Mouse (Mus musculus) heart, postnatal 4 days (tissue): Measurements from ENCODE around the gene Mmp15. TPM values are rescaled to one million over a fixed set of nuclear protein-coding genes. Genes with fewer than 3 reads are reported as not detected.

Experiments used
- DNase-seq: peaks from one replicate; pipeline ENCODE4 v3.0.0; 2021
- total RNA-seq, 2 experiments: library from RNA; stranded (reverse); gene quantifications; 2 replicates each; pipeline ENCODE4 v1.2.3; 2021

The Mmp15 gene
- total RNA-seq, 2 experiments from 2014 or later: 146 to 149 TPM

DNA sequence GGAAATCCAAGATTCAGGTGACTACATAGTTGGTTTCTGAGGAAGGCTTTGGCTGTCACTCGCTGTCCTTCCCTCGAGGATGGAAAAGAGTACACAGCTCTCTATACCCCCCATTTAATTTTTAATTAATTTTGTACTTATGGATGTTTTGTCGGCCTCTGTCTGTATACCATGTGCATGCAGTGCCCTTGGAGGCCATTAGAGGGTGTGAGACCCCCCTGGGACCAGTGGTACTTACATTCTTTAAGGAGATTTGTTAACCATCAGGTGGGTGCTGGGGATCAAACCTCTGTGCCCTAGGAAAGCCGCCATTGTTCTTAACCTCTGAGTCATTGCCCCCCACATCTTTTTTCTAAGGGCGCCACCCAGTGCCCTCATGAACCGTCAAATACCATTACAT is 7.4 kb upstream of the Mmp15 start:
- no peak for DNase-seq

DNA sequence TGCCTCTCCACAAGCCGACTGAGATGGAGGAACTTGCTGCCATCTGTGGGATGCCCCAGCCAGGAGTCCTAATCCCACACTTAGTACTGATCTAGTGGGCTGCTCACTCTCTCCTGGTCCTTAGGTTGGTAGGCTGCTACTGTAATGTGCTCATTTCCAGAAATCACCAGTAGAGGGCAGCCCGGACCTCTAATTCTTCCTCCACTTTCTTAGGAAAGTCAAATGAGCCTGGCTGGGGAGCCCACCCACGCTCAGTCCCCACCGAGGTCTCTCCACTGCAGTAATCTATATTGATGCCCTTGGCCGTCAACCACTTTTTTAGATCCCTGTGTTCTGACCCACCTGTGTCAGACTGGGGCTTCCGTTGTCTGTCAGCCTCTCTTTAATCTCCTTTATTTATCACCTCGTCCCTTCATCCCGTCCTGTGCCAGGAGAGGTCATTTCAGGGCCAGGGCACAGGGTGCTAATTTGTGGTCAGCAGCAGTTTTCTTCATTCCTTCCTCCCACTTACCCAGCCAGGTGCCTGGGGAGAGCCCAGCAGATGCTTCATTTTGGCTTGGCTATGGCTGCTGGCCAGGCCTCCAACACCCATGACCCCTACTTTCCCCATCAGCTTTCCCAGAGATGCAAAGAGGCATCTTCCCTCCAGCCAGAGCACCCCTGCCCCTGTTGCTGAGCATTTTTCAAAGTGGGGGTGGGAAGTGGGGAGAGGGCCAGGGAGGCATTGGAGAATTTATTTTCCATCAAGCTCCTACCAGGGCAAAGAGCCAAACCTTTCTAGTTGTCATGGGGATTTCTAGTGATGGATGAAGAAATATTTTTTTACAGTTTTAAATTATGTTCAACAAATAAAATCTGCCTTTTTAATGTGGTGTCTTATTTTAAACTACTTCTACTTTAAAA is 5.2 kb upstream of the Mmp15 start:
- DNase-seq: peak; percentile 88

DNA sequence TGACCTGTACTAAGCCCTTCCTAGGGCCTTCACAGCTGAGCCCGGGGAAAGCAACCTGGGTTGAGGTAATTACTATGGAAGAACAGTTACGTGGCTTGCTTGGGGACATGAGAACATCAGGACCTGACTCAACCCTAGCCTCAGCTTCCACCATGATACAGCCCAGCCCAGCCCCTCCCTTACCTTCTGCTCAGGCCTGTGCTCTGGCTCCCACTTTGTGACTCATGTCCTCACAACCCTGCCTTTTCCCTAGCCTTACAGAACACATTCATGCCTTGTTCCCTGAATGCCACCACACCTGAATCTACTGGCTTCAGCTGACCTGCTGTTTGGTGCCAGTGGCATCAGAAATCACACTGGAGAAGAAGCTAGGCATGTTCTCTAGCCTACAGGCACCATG is 3.7 kb upstream of the Mmp15 start:
- DNase-seq: no peak

DNA sequence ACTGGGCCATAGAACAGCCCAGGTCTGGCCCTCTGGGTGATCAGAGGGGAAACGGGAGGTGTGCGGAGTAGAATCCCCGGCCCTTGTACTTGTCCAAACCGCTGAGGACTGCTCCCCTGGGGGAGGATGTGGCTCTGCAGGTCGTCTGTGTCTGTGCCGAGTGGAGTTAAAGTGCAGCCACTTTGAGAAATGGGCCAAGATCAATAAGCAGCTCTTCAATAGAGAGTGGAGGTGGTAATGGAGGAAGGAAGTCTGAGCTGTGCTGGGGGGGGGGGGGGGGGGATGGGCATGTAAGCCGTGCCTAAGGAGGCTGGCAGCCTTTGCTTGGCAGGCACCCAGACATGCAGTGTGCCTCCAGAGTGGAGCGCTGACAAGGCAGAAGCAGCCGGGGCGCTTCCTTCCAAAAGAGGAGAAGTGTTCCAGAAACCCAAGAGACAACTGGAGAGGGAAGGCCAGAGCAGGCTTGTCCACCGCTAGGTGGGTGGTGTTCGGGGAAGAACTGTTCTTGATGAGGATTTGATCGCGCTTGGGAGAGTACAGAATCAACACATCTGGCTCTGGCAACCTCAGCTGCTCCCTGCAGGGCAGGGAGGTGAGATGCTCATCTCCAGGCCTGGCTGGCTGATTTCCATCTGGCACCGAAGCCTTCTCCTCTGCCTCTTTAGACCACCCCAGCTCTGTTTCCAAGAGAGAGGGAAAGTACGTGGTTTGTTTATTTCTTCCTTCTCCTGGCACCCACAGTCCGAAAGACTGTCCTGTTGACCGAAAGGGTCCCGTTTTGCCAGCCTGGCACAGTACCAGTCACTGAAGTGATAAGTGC is 3.0 kb upstream of the Mmp15 start:
- DNase-seq: peak; percentile 80

DNA sequence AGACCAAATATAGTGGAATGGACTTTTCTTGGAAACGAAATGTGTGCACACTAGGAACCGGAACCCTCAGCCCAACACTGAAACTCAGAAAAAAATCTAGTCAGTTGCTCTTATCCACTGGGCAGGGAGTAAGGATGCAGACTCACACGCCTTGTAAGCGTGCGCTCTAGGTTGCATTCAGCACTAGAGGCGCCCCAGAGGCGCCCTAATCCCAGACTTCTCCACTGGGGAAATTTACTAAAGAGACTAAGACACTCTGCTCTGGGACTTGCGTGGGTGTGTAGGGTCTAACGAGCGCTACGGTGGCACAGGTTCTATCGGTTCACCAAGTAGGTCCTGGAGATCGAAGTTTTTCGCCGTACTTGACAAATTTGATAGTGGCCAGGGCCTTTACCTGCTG is 607 bp upstream of the Mmp15 start:
- peak; percentile 52 for DNase-seq

DNA sequence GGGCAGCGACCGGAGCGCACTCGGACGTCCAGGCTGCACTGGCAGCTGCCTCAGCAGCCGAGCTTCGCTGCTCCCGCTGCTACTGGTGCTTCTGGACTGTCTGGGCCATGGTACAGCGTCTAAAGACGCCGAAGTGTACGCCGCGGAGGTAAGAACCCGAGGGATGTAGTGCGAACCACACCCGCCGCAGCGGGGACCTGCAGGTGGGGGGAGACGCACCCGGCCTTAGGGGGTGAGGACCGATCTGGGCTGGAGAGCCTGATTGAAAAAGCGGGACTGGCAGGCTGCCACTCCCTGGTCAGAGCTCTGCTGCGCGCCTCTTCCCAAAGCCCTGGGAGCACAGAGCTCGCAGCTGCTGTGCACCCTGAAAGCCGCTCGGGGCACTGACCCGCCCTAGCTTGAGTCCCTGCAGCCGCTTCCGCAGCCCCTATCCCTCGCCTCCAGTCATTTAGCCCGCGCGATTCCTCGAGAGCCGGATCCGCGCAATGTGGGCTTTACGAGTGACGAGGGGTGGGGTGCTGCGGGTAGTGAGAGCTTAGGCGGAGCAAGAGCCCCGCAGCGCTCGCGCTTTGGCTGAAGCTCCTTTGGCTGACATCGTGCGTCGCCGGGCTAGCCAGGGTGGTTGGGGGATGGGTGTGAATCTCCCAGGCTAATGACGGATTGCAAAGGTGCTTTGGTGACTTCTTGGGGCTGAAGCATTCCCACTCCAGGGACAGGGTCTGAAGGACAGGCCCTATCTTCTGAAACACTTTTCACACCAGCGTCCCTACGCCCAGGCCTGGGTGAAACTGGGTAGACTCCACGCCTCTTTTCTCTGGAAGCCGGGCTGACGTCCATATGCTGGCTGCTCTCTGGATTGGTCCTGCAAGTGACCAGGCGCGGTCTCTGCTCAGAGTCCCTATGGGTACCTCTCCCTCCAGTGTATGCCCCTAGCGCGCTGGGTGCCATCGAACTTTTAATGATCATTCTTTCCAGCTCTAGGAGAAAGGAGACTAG is 1.1 kb downstream of the Mmp15 start:
- DNase-seq: peak; percentile 69

DNA sequence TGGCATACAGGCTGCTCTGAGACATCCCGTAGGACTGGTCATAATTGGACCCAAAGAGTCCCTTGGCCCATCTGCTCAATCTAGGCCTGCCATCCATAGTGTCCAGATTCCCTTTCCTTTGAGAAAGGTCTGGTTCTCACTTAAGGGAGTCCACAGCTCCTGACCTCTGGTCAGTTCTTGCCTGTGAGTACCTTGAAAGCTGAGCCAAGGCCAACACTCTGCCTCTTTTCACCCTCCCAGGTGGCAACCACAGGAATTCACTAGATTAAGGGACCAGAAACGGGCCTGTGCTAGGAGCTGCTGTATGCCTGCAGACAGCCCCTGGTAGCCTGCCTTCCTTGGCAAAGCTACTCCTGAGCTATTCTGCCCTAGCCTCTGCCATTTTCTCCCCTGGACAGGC is 2.5 kb downstream of the Mmp15 start:
- DNase-seq: no peak

DNA sequence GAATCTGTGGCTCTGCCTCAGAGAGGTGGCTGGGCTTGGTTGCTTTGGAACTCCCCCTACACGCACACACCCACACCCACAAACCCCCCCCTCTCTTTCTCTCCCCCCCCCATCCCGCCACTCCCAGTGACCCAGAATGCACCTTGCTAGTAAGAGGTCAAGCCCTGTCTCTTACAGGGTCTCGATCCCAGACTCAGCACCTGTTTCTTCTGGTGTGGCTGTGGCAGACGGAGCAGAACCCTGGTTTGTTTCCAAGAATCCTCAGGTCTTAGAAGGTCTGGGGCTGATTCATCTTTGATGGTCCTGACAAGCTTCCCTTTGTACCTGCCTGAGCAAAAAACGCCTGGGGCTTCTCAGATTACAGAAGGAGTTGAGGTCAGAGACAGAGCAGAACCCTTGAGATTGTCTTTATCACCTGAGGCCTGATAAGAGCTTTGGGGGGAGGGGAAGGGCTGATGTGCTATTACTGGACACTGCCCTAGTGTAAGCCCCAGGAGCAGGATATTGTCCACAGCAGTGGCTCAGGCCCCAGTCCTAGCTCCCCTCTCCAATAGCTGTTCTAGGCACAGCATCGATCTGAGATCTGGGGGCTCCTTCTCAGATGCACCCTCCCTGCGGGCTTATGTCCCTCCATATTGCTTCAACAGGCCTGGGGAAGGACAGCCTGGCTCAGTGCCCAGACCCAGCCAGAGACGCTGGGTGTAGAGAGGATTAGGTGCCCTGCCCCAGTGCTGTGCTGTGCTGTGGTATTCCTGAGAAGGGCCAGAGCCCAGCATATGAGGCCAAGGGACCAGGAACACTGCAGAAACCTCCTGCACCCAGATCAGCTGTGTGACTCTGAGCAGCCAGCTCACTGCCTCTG is 6.7 kb downstream of the Mmp15 start:
- DNase-seq: peak; percentile 55

DNA sequence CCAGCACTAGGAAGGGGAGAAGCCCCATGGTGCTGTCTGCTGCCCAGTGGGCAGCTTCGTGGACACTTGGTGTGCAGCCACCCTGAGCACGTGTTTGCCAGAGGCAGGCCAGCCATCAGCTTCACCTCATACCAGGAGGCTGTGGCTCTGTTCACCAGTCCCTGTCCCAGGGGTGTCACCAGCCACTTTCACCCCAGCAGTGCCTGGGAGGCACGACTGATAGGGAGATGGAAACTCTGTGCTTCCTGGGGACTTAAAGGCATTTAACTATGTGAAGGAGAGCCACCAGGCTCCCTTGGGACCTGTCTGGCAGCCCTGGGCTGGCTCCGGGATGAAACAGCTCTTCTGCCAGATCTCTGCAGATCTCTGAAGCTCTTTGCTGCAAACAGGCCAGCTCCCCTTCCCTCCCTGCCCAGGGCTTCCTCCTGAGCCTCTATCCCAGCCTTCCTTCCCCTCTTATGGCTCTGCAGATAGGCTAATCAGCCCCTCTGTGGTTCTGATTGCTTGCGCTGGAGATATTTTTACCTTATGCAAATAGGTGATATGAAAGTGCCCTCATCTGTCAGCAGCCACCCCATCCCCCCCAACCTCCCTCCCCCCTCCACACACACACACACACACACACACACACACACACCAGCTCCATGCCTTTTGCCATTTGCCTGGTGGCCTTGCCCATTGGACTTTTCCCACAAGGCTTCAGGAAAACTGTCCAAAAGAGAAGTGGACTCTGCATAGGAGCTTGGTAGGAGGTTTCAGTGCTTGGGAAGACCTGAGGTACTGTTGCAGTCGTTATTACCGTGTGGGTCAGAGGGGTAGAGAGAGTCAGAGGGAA is 8.3 kb downstream of the Mmp15 start:
- no peak for DNase-seq

DNA sequence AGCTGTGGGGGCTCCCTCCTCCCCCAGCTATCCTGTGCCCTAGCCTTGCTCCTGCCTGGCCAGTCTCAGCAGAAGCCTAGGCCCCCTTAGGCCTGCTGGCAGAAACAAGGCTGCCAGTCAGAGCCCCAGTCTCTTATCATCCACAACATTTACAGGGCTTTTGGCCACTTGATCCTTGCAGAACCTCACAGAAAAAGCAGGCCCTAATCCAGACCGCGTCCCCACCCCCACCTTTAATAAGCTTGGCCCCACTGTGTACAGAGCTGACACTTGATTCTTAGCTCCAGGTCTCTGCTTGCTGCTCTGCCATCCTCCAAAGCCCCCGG is 8.9 kb downstream of the Mmp15 start:
- DNase-seq: no peak

DNA sequence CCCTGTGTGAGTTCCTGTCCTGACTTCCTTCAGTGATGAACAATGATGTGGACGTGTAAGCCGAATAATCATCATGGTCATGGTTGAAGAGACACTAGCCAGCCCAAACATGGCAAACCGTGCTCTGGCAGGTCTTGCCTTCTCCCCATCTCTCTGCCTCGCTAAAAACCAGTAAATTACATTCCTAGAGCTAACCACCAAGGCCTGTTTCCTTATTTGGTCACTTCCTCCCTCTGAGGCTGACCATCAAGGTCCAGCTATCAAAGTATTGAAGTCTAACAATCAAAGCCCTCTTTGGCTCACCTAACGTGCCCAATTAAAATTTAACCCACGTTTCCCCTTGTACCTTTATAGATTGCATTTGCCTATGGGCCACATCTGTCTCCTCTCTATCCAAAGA is 10.2 kb downstream of the Mmp15 start:
- no peak for DNase-seq

DNA sequence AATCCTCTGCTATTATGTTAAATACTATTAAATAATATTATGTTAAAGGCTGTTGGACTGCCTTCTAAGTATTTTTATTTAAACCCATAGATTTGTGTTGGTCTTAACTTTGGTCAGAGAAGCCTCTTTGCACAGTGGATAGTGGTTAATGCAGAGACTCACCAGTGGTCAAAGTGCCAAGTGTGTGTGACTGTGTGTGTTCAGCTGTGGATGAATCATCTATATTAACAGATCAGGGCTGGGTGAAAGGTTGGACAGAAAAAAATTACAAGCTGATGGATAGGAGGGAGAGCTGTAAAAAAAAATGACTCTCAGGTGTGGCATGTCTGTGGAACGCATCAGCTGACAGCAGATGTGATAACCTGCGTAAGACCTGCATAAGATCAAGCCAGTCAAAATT is 11.8 kb downstream of the Mmp15 start:
- no peak for DNase-seq

DNA sequence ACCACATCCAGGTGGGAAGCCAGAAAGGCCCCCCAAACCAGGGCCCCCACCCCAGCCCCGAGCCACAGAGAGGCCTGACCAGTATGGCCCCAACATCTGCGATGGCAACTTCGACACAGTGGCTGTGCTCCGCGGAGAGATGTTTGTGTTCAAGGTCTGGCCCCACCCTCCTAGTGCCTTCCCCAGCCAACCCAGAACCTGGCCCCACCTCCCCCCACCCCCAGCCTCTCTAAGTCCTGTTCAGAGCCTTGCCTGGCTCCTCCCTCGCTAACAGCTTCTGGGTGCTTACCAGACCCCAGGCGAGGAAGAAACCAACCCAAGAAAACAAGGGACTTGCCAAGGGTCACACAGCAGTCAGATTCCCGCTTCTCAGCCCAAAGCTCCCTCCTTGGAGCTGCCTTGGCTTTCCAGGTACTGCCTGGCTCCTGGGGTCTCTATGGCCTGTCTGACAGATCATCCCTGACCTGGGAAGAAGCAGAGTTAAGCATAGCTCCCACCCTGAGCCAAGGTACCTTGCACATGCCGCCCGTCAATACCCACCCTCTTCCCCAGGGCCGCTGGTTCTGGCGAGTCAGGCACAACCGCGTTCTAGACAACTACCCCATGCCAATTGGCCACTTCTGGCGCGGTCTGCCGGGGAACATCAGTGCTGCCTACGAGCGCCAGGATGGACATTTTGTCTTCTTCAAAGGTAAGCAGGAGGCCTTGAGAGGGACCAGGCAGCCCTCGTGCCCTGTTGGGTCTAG is 17.7 kb downstream of the Mmp15 start:
- DNase-seq: no peak

DNA sequence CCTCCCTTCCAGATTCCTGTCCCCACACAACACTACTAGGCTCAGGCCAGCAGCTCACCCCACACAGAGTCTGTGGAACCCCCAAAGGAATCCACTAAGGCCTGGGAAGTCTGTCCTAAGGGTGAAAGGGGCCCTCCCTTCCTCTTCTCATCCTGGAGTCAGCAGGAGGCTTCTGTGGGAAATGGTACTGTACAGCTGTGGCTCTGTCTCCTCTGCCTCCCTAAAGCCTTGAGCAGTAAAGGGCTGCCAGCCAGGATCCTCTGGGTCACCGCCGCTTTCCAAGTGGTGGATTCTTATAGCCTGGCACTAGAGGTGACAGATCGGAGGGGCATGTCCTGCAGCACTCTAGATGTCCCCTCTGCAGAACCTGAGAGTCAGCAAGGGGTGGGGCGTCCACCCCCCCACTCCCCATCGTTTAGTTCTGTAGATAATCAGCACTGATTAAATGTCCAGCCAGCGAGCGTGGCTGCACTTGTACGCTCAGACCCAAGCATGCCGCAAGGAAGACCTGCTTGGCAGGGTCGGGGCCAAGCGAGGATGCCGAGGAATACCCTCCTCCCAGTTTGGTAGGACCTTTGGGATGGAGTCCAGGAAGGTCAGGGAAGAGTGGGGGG is 21.4 kb downstream of the Mmp15 start:
- peak; percentile 56 for DNase-seq

DNA sequence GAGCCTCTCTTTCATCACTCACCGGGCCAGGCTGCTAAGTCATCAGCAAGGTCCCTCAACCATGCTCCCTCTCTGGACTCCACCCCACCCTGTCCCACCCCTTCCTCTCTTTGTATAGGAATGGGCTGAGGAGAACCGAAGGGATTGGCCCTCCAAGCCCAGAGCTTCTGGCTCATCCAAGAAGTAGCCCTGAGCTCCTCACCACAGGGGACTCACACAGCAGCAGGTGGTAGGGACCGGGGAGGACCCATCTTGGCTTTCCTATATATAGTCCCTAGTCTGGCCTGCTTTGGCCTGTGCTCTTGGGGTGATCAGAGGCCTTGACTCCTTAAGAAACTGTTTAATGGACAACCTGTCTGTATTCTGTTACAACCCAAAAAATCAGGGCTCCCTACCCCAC is 22.4 kb downstream of the Mmp15 start:
- no peak for DNase-seq

DNA sequence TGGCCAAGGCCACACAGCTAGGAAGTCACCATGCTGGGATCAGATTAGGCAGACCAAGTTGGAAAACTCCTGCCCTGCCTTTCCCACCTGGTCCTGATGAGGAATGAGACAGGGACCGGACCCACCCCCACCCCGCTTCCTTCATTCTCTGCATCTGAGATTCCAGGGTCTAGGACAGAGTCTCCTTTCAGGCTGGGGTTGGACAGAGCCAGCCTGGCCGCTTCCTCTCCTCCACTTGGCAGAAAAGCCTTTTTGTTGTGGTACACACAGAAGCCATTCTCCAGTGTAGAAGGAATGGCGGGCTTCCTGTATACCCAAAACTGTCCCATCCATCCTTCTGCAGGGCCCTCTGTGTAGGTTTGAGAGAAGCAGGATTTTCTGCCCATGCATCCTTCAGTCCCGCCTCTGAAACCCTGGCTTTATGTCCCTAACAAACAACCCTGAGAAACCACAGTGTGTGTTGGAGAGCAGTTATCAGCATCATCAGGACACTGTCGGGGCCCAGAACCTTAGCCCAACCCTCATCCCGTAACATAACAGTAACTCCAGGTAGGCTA is 23.4 kb downstream of the Mmp15 start:
- DNase-seq: no peak

DNA sequence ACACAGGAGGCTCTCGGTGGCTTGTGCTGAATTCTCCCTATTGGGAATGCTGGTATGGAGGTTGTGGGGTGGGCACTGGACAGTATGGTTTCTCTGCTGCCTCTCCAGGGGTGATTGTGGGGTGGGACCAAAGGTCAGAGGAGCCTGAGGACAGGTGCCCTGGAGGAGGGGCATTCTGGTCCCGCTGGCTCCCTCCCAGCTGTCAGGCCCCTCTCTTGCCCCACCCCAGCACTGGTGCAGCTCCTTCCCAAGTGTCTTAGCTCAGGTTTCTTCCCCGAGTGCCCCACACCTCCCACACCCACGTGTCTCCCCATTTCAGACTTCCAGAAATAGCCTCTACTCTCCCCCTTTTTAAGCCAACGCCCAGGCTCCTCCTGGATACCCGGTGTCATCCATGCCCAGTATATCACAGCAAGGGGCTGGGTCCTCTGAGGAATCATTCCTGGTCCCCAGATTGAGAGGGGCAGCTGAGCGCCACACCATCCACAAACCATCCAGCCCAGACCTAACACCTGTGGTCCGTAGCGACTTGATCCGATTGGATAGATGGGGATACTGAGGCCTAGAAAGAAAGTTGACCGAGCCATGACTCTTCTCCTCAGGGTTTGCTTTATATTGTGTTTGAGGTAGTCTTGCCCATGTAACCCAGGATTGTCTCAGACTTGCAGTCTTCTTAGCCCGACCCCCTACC is 24.4 kb downstream of the Mmp15 start:
- DNase-seq: no peak

DNA sequence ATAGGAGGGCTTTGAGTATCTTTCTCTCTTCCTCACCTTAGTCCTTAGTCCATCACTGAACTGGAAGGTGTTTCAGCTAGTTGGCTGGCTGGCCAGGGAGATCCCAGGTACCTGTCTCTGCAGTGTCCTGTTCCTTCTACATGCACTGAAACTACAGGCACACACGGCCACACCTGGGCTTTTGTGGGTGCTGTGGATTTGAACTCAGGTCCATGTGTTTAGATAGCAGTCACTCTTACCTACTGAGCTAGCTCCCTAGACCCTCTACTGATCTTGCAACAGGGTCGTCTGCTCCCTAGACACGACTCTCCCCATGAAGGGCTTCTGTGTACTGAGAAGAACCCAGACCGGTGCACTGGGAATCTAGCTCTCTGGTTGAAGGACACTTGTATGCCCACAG is 25.0 kb downstream of the Mmp15 start:
- DNase-seq: no peak
